Mouse (Mus musculus) megakaryocyte, embryonic 14.5 days (primary cell): ENCODE measurements around the gene Rasal1.

Source experiments
- FLI1 ChIP-seq: IDR thresholded peaks from 2 replicates; pipeline ENCODE4 v1.6.1; 2012; ENCODE audit warnings: low read length, inconsistent platforms, mixed read lengths
- GATA1 ChIP-seq: IDR thresholded peaks from 3 replicates; pipeline ENCODE4 v1.6.1; 2012; ENCODE audit warnings: mixed read lengths, low read length, inconsistent platforms, borderline replicate concordance

DNA sequence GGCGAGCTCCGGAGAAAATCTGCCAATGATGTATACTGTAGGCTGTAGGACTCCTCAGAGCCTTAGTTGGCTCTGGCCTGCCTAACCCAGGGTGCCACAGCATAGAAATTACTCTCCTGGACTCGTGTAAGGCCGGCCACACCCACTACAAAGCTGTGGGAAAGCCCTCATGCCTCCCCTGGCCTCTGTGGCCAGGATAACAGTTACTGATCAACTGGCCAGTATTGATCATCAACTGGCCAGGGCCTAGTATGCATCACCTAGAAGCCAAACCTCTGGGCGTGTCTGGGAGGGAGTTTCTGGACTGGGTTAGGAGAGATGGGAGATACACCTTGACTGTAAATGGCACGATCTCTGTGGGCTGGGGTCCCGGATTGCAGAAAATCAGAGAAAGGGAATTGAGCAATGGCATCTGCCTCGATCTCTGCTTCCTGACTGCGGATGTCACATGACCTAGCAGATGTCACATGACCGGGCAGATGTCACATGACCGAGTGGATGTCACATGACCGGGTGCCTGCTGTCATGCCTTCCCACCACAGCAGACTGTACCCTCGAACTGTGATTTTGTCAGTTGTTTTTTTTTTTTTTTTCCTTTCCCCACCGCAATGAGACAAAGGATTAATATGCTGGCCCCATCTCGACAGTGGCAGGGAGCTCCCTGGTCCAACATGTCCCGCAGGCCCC is 47.6 kb downstream of the Rasal1 start:
- TF ChIP-seq GATA1 (no peak), FLI1 (no peak)
